Mouse (Mus musculus): ENCODE data around the gene Olfr788.

DNA sequence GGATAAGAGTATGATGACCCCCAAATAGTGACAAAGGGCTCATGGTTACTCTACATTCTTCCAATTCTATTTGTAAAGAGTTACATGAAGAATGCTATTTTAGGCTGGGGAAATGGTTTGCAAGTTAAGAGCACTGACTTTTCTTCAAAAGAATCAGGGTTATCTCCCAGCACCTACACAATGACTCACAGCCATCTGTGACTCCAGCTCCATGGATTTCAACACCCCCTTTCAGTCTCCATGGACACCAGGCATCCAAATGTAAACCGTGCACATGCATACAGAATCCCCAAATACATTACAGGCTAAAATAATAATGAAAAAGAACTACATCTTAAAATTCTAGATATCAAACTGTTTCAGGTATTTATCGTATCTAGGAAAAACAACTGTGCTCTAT lies 19.3 kb downstream of the Olfr788 start:
- TF ChIP-seq USF1 (IDR thresholded peaks at IDR 0.05; ENCODE audit: low read depth, low read length) (no peak), CTCF (conservative IDR thresholded peaks at IDR 0.05 in 1 of 2, IDR thresholded peaks at IDR 0.05 in 1 of 2; ENCODE audit: low read depth in 2 of 2, low read length in 2 of 2) (no peak), EP300 (IDR thresholded peaks at IDR 0.05; ENCODE audit: low read length) (no peak), POLR2A (IDR thresholded peaks at IDR 0.05; ENCODE audit: low read depth, low read length) (no peak), HCFC1 (IDR thresholded peaks at IDR 0.05; ENCODE audit: low read depth, low read length) (no peak), CHD1 (IDR thresholded peaks at IDR 0.05; ENCODE audit: low read depth, low read length) (no peak), E2F4 (IDR thresholded peaks at IDR 0.05; ENCODE audit: insufficient replicate concordance, low read depth, low read length) (no peak), MAFK (IDR thresholded peaks at IDR 0.05; ENCODE audit: insufficient replicate concordance, low read length) (no peak), JUN (IDR thresholded peaks at IDR 0.05; ENCODE audit: insufficient read depth, low read depth, low read length) (no peak)
